Mouse (Mus musculus) frontal cortex, adult 2 months (tissue): ENCODE data around the gene Fancc. TPM values are rescaled to one million over a fixed set of nuclear protein-coding genes. Genes with fewer than 3 reads are reported as not detected.

Source experiments
- polyA plus RNA-seq: library from polyadenylated mRNA; depleted of rRNA; stranded (reverse); fragments of >200 nt; gene quantifications from 2 replicates; pipeline ENCODE4 v1.2.3, GENCODE M21; 2012; rRNA removed

Gene Fancc
- polyA plus RNA-seq, 1 experiment = 12.3 TPM

Other genes starting within 250 kb of the Fancc start
- gene Ptch1, start 76.3 kb upstream of the Fancc start, polyA plus RNA-seq = 26.5 and 27.8 TPM in 2 replicates